Mouse (Mus musculus): ENCODE results near the gene Wnt4. TPM values are rescaled to one million over a fixed set of nuclear protein-coding genes. Genes with fewer than 3 reads are reported as not detected.

Wnt4 gene
- polyA plus RNA-seq, 1 experiment = 0.05 TPM

DNA sequence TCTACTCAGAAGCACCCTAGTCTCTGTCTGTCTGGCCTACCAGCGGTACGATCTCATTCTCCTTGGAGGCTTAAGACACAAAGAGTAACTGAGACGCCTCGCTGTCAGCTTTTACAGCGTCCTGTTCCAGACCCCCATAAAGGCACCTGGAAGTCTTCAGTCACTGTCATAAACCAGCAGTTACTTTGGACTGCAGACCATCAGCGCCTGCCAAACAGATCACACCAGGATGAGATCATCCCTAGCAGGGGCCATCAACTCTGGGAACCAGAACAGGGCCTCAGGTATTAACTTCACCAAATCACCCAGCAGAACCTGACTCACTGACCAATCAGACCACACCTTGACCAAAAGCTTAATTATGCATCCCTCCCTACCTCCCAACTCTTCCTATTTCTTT, 37.3 kb downstream of the Wnt4 start:
- no peak for TF ChIP-seq POLR2A (IDR thresholded peaks at IDR 0.05; ENCODE audit: low read depth, low read length)
- TF ChIP-seq CTCF (IDR thresholded peaks at IDR 0.05; ENCODE audit: extremely low read depth, insufficient read depth, insufficient read length, insufficient replicate concordance) = no peak
- Histone ChIP-seq H3K4me3 (ENCODE audit: extremely low read depth, insufficient read depth, insufficient read length) (no peak overlapping the region), H3K27me3 (ENCODE audit: control insufficient read depth, insufficient read depth, low read length) (no peaks in the 10 kb centered on the region), H3K4me1 (ENCODE audit: control insufficient read depth, insufficient read depth, insufficient read length) (no peaks in the 10 kb centered on the region), H3K36me3 (ENCODE audit: control insufficient read depth, insufficient read depth, low read length) (peaks cover 15% of the 10 kb centered on the region), H3K27ac (ENCODE audit: insufficient read depth, low read length) (no peak overlapping the region)
- 94% methylated on average over 6 of the region's 6 CpGs for WGBS
- no peak for DNase-seq (ENCODE audit: low read depth in 1 of 2, low spot score in 2 of 2)

DNA sequence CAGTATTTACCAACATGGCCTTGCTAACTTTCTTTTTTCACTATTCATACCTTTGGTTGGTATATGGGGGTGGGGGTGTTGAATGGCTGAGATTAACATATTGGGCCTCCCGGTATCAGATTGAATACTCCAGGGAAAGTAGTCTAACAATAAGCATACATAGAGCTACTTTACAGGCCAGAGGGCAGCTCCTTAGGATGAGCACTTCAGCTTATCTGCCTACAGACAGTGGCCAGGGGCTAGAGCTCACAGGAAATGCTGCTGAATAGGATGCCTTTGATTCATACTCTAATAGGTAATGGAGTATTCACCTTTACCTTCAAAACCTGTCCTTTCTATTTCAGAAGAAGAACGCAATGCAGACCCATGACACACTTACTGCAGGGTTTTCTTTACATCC, 37.8 kb downstream of the Wnt4 start:
- H3K27ac ChIP-seq (ENCODE audit: insufficient read depth, low read length) = no peak overlapping the region
- 96% methylated on average over 2 of the region's 2 CpGs for WGBS
- no peak overlapping the region for H3K4me3 ChIP-seq (ENCODE audit: extremely low read depth, insufficient read depth, insufficient read length)
- no peaks in the 10 kb centered on the region for H3K27me3 ChIP-seq (ENCODE audit: control insufficient read depth, insufficient read depth, low read length)
- H3K36me3 ChIP-seq (ENCODE audit: control insufficient read depth, insufficient read depth, low read length) = peaks cover 17% of the 10 kb centered on the region
- TF ChIP-seq CTCF (IDR thresholded peaks at IDR 0.05; ENCODE audit: extremely low read depth, insufficient read depth, insufficient read length, insufficient replicate concordance) (no peak), POLR2A (IDR thresholded peaks at IDR 0.05; ENCODE audit: low read depth, low read length) (no peak)
- H3K4me1 ChIP-seq (ENCODE audit: control insufficient read depth, insufficient read depth, insufficient read length) = no peaks in the 10 kb centered on the region
- DNase-seq (ENCODE audit: low read depth in 1 of 2, low spot score in 2 of 2) = no peak

DNA sequence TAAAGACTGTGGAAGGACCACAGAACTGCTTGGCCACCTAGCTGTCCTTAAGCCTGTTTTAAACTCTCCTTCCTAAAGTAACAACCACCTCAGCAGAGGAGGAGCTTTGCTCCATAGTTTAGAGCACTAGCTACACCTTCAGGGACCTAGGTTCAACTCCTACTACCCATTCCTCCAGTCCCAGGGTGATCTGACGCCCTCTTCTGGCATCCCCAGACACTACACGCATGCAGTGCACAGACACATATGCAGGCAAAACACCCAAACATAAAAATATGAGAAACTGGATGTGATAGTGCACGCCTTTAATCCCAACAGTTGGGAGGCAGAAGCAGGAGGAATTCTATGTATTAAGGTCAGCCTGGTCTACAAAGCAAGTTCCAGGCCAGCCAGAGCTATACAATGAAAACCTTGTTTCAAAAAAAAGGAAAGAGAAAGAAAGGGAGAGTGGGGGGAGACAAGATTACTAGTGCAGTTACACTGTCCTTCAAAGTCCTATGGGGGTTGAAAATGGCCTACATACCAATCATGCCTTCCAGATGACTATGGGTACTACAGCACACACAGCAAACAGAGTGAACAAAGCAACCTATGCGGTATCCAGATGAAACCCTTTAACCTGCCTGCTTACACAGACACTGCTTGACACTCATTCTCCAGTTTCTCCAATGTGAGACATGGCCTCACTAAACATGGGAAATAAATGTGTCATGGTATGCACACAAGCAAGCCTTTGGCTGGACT, 38.9 kb downstream of the Wnt4 start:
- H3K4me1 ChIP-seq (ENCODE audit: control insufficient read depth, insufficient read depth, insufficient read length) = no peaks in the 10 kb centered on the region
- no peak overlapping the region for H3K27ac ChIP-seq (ENCODE audit: insufficient read depth, low read length)
- WGBS = 94% methylated on average over 4 of the region's 4 CpGs
- peaks cover 19% of the 10 kb centered on the region for H3K36me3 ChIP-seq (ENCODE audit: control insufficient read depth, insufficient read depth, low read length)
- TF ChIP-seq CTCF (IDR thresholded peaks at IDR 0.05; ENCODE audit: extremely low read depth, insufficient read depth, insufficient read length, insufficient replicate concordance) = no peak
- no peak for TF ChIP-seq POLR2A (IDR thresholded peaks at IDR 0.05; ENCODE audit: low read depth, low read length)
- no peaks in the 10 kb centered on the region for H3K27me3 ChIP-seq (ENCODE audit: control insufficient read depth, insufficient read depth, low read length)
- H3K4me3 ChIP-seq (ENCODE audit: extremely low read depth, insufficient read depth, insufficient read length) = no peak overlapping the region
- no peak for DNase-seq (ENCODE audit: low read depth in 1 of 2, low spot score in 2 of 2)

DNA sequence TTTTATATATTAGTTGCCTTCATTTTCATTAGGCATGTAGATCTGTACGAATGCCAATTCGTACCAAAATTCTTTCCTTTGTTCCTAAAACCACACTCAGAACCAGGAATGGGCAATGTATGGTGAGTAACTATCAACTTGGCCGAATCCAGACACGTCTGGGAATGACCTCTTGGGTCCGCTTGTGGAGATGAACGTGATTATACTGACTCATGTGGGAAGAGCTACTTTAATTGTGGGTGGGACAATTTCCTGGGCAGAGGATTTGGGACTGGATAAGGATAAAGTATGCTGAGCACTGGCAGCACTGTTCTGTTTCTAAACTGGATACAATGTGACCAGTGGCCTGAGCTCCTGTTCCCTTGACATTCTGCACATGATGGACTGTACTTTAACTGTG, 47.6 kb downstream of the Wnt4 start:
- Histone ChIP-seq H3K4me1 (ENCODE audit: control insufficient read depth, insufficient read depth, insufficient read length) (no peaks in the 10 kb centered on the region; the same call in 1 of the 2 replicates), H3K27ac (ENCODE audit: insufficient read depth, low read length) (no peak overlapping the region), H3K36me3 (ENCODE audit: control insufficient read depth, insufficient read depth, low read length) (peaks cover 58% of the 10 kb centered on the region), H3K27me3 (ENCODE audit: control insufficient read depth, insufficient read depth, low read length) (no peaks in the 10 kb centered on the region), H3K4me3 (ENCODE audit: extremely low read depth, insufficient read depth, insufficient read length) (no peak overlapping the region)
- TF ChIP-seq CTCF (IDR thresholded peaks at IDR 0.05; ENCODE audit: extremely low read depth, insufficient read depth, insufficient read length, insufficient replicate concordance) (no peak), POLR2A (IDR thresholded peaks at IDR 0.05; ENCODE audit: low read depth, low read length) (no peak)
- no peak for DNase-seq (ENCODE audit: low read depth in 1 of 2, low spot score in 2 of 2)
- whole genome bisulfite sequencing = 92% methylated on average over 6 of the region's 6 CpGs

DNA sequence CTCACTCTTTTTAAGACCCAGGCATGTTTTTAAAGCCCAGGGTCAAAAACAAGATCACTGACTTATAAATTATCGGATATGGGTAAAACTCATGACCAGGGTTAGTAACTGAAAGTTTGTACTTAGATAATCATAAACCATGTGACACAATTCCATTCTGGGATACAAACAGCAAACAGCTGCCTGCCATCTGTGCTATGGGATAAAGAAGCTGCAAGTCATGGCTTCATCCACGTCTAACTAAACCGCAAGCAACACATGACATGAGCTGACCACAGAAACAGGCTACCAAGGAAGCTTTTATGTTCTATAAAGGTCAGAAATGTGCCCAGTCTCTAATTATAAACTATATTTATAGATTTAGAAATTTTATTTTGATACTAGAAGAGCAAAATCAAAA, 49.2 kb downstream of the Wnt4 start:
- no peak for DNase-seq (ENCODE audit: low read depth in 1 of 2, low spot score in 2 of 2)
- Histone ChIP-seq H3K27me3 (ENCODE audit: control insufficient read depth, insufficient read depth, low read length) (no peaks in the 10 kb centered on the region), H3K4me1 (ENCODE audit: control insufficient read depth, insufficient read depth, insufficient read length) (no peaks in the 10 kb centered on the region; the same call in 1 of the 2 replicates), H3K36me3 (ENCODE audit: control insufficient read depth, insufficient read depth, low read length) (peaks cover 51% of the 10 kb centered on the region), H3K27ac (ENCODE audit: insufficient read depth, low read length) (no peak overlapping the region), H3K4me3 (ENCODE audit: extremely low read depth, insufficient read depth, insufficient read length) (no peak overlapping the region)
- WGBS = 80% methylated on average over 3 of the region's 3 CpGs
- no peak for TF ChIP-seq CTCF (IDR thresholded peaks at IDR 0.05; ENCODE audit: extremely low read depth, insufficient read depth, insufficient read length, insufficient replicate concordance)
- TF ChIP-seq POLR2A (IDR thresholded peaks at IDR 0.05; ENCODE audit: low read depth, low read length) = no peak

DNA sequence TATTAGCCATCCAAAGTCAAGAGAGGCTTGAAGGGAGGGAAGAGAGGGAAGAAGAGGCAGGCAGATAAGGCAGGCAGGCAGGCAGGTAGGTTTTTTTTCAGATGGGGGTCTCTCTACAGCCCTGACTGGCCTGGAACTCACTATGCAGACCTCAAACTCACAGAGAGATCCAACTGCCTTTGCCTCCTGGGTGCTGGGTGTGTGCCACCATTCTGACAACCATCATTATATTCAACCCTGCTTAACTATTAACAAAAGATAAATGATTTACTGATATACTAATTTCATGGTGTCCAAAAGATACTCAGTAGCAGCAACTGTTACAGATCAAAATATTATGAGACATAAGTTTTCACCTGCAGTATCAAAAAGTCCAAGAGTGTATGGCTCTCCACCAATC, 54.8 kb downstream of the Wnt4 start:
- DNase-seq (ENCODE audit: low read depth in 1 of 2, low spot score in 2 of 2) = no peak
- Histone ChIP-seq H3K4me3 (ENCODE audit: extremely low read depth, insufficient read depth, insufficient read length) (no peak overlapping the region), H3K4me1 (ENCODE audit: control insufficient read depth, insufficient read depth, insufficient read length) (no peaks in the 10 kb centered on the region; the same call in 1 of the 2 replicates)

DNA sequence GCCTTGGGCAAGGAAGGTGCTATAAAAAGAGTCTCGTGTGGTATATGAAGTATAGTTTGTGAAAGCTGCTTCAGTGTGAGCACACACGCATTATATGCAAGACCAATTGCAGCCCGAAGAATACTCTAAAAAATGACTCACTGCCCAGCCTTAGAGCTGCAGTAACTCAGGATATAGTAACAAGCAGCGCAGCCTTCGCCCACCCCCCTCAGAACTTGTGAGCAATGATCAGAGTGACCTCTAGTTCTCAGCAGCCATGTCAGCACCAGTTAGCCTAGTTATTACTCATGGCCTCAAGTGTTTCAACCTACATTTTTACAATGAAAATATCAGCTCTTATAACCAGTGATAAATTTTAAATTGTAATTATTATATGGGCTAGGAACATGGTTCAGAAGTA, 59.2 kb downstream of the Wnt4 start:
- DNase-seq (ENCODE audit: low read depth in 1 of 2, low spot score in 2 of 2) = no peak
- no peak overlapping the region for H3K4me3 ChIP-seq (ENCODE audit: extremely low read depth, insufficient read depth, insufficient read length)
- TF ChIP-seq CTCF (IDR thresholded peaks at IDR 0.05; ENCODE audit: extremely low read depth, insufficient read depth, insufficient read length, insufficient replicate concordance) (no peak), POLR2A (IDR thresholded peaks at IDR 0.05; ENCODE audit: low read depth, low read length) (no peak)
- H3K36me3 ChIP-seq (ENCODE audit: control insufficient read depth, insufficient read depth, low read length) = peaks cover 28% of the 10 kb centered on the region
- whole genome bisulfite sequencing = 89% methylated on average over 5 of the region's 5 CpGs
- no peak overlapping the region for H3K27ac ChIP-seq (ENCODE audit: insufficient read depth, low read length)
- no peaks in the 10 kb centered on the region for H3K27me3 ChIP-seq (ENCODE audit: control insufficient read depth, insufficient read depth, low read length)
- H3K4me1 ChIP-seq (ENCODE audit: control insufficient read depth, insufficient read depth, insufficient read length) = peaks cover 6% of the 10 kb centered on the region

More for the DNA sequence above, 54.8 kb downstream of the Wnt4 start:
- H3K27me3 ChIP-seq (ENCODE audit: control insufficient read depth, insufficient read depth, low read length) = no peaks in the 10 kb centered on the region
- no peak overlapping the region for H3K27ac ChIP-seq (ENCODE audit: insufficient read depth, low read length)
- TF ChIP-seq CTCF (IDR thresholded peaks at IDR 0.05; ENCODE audit: extremely low read depth, insufficient read depth, insufficient read length, insufficient replicate concordance) (no peak), POLR2A (IDR thresholded peaks at IDR 0.05; ENCODE audit: low read depth, low read length) (no peak)
- H3K36me3 ChIP-seq (ENCODE audit: control insufficient read depth, insufficient read depth, low read length) = peaks cover 49% of the 10 kb centered on the region

Data from spleen, adult 2 months (tissue).